Mouse (Mus musculus): Measurements from ENCODE around the gene Fbln2. TPM values are rescaled to one million over a fixed set of nuclear protein-coding genes. Genes with fewer than 3 reads are reported as not detected.
A peak's percentile ranks its signal among the peaks of the same experiment; 100 is the strongest.
"Not testable (repeated sequence)": the region's sequence is repeated elsewhere in the genome, so short reads cannot be mapped to it uniquely, and the experiment has no call there.

The Fbln2 gene
- 29.7 and 34.2 TPM in 2 replicates for polyA plus RNA-seq (2015; fragmentation: Nextera tagmentation; extraction: Ambion mirVana)

GRCm38 (mm10) chr6:91212155-91212554, at the start of gene Fbln2:
Gene Fbln2, plus strand, starts transcription at chr6:91212455.
- not testable (repeated sequence) for H3K27ac ChIP-seq (ENCODE audit: low read depth, low read length); H3K9me3 ChIP-seq (ENCODE audit: control insufficient read depth, low read length); H3K27me3 ChIP-seq (replicated peaks; ENCODE audit: control insufficient read depth, insufficient read depth, low read length); H3K36me3 ChIP-seq (ENCODE audit: control insufficient read depth, insufficient read depth, low read length); ATAC-seq
- peak within 1 kb of the TSS; percentile 43 for H3K4me3 ChIP-seq (ENCODE audit: low read length)
- peak within 1 kb of the TSS; percentile 69 for H3K4me2 ChIP-seq (ENCODE audit: low read length)
- H3K9ac ChIP-seq (ENCODE audit: low read depth, low read length): peak within 1 kb of the TSS; percentile 60
- peaks cover 14% of the 10 kb centered on the region for H3K4me1 ChIP-seq (ENCODE audit: control insufficient read depth, insufficient read depth, low read depth, low read length)

- 0 out of 2 replicates have a peak, but pooled peaks have one; percentile 7 for ATAC-seq
- H3K4me3 ChIP-seq (ENCODE audit: low read length): no peak overlapping the region
- 72% methylated on average over 5 of the region's 5 CpGs for WGBS
- no peaks in the 10 kb centered on the region for H3K27me3 ChIP-seq (replicated peaks; ENCODE audit: control insufficient read depth, insufficient read depth, low read length)
- peaks cover 2% of the 10 kb centered on the region; the same call in 1 of the 2 replicates for H3K36me3 ChIP-seq (ENCODE audit: control insufficient read depth, insufficient read depth, low read length)
- peaks cover 31% of the 10 kb centered on the region for H3K4me1 ChIP-seq (ENCODE audit: control insufficient read depth, insufficient read depth, low read depth, low read length)
- 0 out of 2 replicates have a peak overlapping the region, but pooled peaks have one; percentile 36 for H3K27ac ChIP-seq (ENCODE audit: low read depth, low read length)
- H3K4me2 ChIP-seq (ENCODE audit: low read length): no peak overlapping the region
- H3K9ac ChIP-seq (ENCODE audit: low read depth, low read length): no peak overlapping the region
- no peaks in the 10 kb centered on the region for H3K9me3 ChIP-seq (ENCODE audit: control insufficient read depth, low read length)
Observed at GRCm38 (mm10) chr6:91163195-91163911, 48.9 kb upstream of the Fbln2 start.

GRCm38 (mm10) chr6:91164584-91164983, 47.7 kb upstream of the Fbln2 start:
- ATAC-seq: no peak
- no peak overlapping the region for H3K9ac ChIP-seq (ENCODE audit: low read depth, low read length)
- no peaks in the 10 kb centered on the region for H3K9me3 ChIP-seq (ENCODE audit: control insufficient read depth, low read length)
- WGBS: 41% methylated on average over 2 of the region's 2 CpGs
- H3K4me3 ChIP-seq (ENCODE audit: low read length): no peak overlapping the region
- H3K4me1 ChIP-seq (ENCODE audit: control insufficient read depth, insufficient read depth, low read depth, low read length): peaks cover 18% of the 10 kb centered on the region
- H3K27me3 ChIP-seq (replicated peaks; ENCODE audit: control insufficient read depth, insufficient read depth, low read length): no peaks in the 10 kb centered on the region
- no peak overlapping the region for H3K27ac ChIP-seq (ENCODE audit: low read depth, low read length)
- H3K4me2 ChIP-seq (ENCODE audit: low read length): no peak overlapping the region
- H3K36me3 ChIP-seq (ENCODE audit: control insufficient read depth, insufficient read depth, low read length): peaks cover 6% of the 10 kb centered on the region

GRCm38 (mm10) chr6:91165210-91165609, 47.0 kb upstream of the Fbln2 start:
- Histone ChIP-seq H3K27me3 (replicated peaks; ENCODE audit: control insufficient read depth, insufficient read depth, low read length) (no peaks in the 10 kb centered on the region), H3K9ac (ENCODE audit: low read depth, low read length) (no peak overlapping the region), H3K4me2 (ENCODE audit: low read length) (no peak overlapping the region), H3K27ac (ENCODE audit: low read depth, low read length) (no peak overlapping the region), H3K4me3 (ENCODE audit: low read length) (no peak overlapping the region), H3K9me3 (ENCODE audit: control insufficient read depth, low read length) (no peaks in the 10 kb centered on the region), H3K36me3 (ENCODE audit: control insufficient read depth, insufficient read depth, low read length) (peaks cover 6% of the 10 kb centered on the region), H3K4me1 (ENCODE audit: control insufficient read depth, insufficient read depth, low read depth, low read length) (peaks cover 13% of the 10 kb centered on the region)
- ATAC-seq: peak; percentile 2; the same call in 1 of the 2 replicates
- WGBS: 34% methylated on average over 3 of the region's 3 CpGs

GRCm38 (mm10) chr6:91167828-91168227, 44.4 kb upstream of the Fbln2 start:
- no peak for ATAC-seq
- 70% methylated on average over 3 of the region's 3 CpGs for WGBS
- H3K4me2 ChIP-seq (ENCODE audit: low read length): no peak overlapping the region

GRCm38 (mm10) chr6:91169129-91169528, 43.1 kb upstream of the Fbln2 start:
- H3K9me3 ChIP-seq (ENCODE audit: control insufficient read depth, low read length): no peaks in the 10 kb centered on the region
- H3K27ac ChIP-seq (ENCODE audit: low read depth, low read length): no peak overlapping the region
- no peak overlapping the region for H3K9ac ChIP-seq (ENCODE audit: low read depth, low read length)
- H3K4me3 ChIP-seq (ENCODE audit: low read length): no peak overlapping the region
- H3K36me3 ChIP-seq (ENCODE audit: control insufficient read depth, insufficient read depth, low read length): peaks cover 16% of the 10 kb centered on the region
- peaks cover 5% of the 10 kb centered on the region; the same call in 1 of the 2 replicates for H3K4me1 ChIP-seq (ENCODE audit: control insufficient read depth, insufficient read depth, low read depth, low read length)
- no peaks in the 10 kb centered on the region for H3K27me3 ChIP-seq (replicated peaks; ENCODE audit: control insufficient read depth, insufficient read depth, low read length)
- H3K4me2 ChIP-seq (ENCODE audit: low read length): no peak overlapping the region
- 93% methylated on average over 8 of the region's 8 CpGs for WGBS
- ATAC-seq: no peak

More at GRCm38 (mm10) chr6:91167828-91168227, 44.4 kb upstream of the Fbln2 start:
- H3K4me1 ChIP-seq (ENCODE audit: control insufficient read depth, insufficient read depth, low read depth, low read length): peaks cover 5% of the 10 kb centered on the region; the same call in 1 of the 2 replicates
- no peak overlapping the region for H3K27ac ChIP-seq (ENCODE audit: low read depth, low read length)
- H3K27me3 ChIP-seq (replicated peaks; ENCODE audit: control insufficient read depth, insufficient read depth, low read length): no peaks in the 10 kb centered on the region
- no peak overlapping the region for H3K4me3 ChIP-seq (ENCODE audit: low read length)
- peaks cover 16% of the 10 kb centered on the region for H3K36me3 ChIP-seq (ENCODE audit: control insufficient read depth, insufficient read depth, low read length)
- H3K9me3 ChIP-seq (ENCODE audit: control insufficient read depth, low read length): no peaks in the 10 kb centered on the region
- no peak overlapping the region for H3K9ac ChIP-seq (ENCODE audit: low read depth, low read length)

- Histone ChIP-seq H3K4me2 (ENCODE audit: low read length) (no peak overlapping the region), H3K9me3 (ENCODE audit: control insufficient read depth, low read length) (no peaks in the 10 kb centered on the region), H3K4me1 (ENCODE audit: control insufficient read depth, insufficient read depth, low read depth, low read length) (no peaks in the 10 kb centered on the region), H3K27me3 (replicated peaks; ENCODE audit: control insufficient read depth, insufficient read depth, low read length) (no peaks in the 10 kb centered on the region), H3K36me3 (ENCODE audit: control insufficient read depth, insufficient read depth, low read length) (peaks cover 16% of the 10 kb centered on the region), H3K9ac (ENCODE audit: low read depth, low read length) (no peak overlapping the region), H3K4me3 (ENCODE audit: low read length) (no peak overlapping the region), H3K27ac (ENCODE audit: low read depth, low read length) (no peak overlapping the region)
- no peak for ATAC-seq
- WGBS: 85% methylated on average over 3 of the region's 3 CpGs
Observed at GRCm38 (mm10) chr6:91171396-91171895, 40.8 kb upstream of the Fbln2 start.

- Histone ChIP-seq H3K4me2 (ENCODE audit: low read length) (no peak overlapping the region), H3K9ac (ENCODE audit: low read depth, low read length) (no peak overlapping the region), H3K4me3 (ENCODE audit: low read length) (no peak overlapping the region), H3K27ac (ENCODE audit: low read depth, low read length) (no peak overlapping the region), H3K36me3 (ENCODE audit: control insufficient read depth, insufficient read depth, low read length) (peaks cover 15% of the 10 kb centered on the region), H3K27me3 (replicated peaks; ENCODE audit: control insufficient read depth, insufficient read depth, low read length) (no peaks in the 10 kb centered on the region), H3K4me1 (ENCODE audit: control insufficient read depth, insufficient read depth, low read depth, low read length) (no peaks in the 10 kb centered on the region), H3K9me3 (ENCODE audit: control insufficient read depth, low read length) (no peaks in the 10 kb centered on the region)
- WGBS: 75% methylated on average over 2 of the region's 2 CpGs
- ATAC-seq: no peak
Observed at GRCm38 (mm10) chr6:91172381-91172780, 39.9 kb upstream of the Fbln2 start.

GRCm38 (mm10) chr6:91173221-91173880, 38.9 kb upstream of the Fbln2 start:
- Histone ChIP-seq H3K4me2 (ENCODE audit: low read length) (no peak overlapping the region), H3K9me3 (ENCODE audit: control insufficient read depth, low read length) (no peaks in the 10 kb centered on the region), H3K4me1 (ENCODE audit: control insufficient read depth, insufficient read depth, low read depth, low read length) (no peaks in the 10 kb centered on the region), H3K36me3 (ENCODE audit: control insufficient read depth, insufficient read depth, low read length) (peaks cover 14% of the 10 kb centered on the region), H3K9ac (ENCODE audit: low read depth, low read length) (no peak overlapping the region), H3K27me3 (replicated peaks; ENCODE audit: control insufficient read depth, insufficient read depth, low read length) (no peaks in the 10 kb centered on the region), H3K27ac (ENCODE audit: low read depth, low read length) (no peak overlapping the region), H3K4me3 (ENCODE audit: low read length) (no peak overlapping the region)
- ATAC-seq: peak; percentile 73
- WGBS: 43% methylated on average over 7 of the region's 7 CpGs
